Mouse (Mus musculus): ENCODE measurements at regions not wholly inside any gene's neighbourhood (a gene's known extent, or its start where the extent isn't known, plus 50 kb on each side); places are given as distances from the start of the nearest gene placed in this dataset.
"Not testable (repeated sequence)": the region's sequence is repeated elsewhere in the genome, so short reads cannot be mapped to it uniquely, and the experiment has no call there.

GRCm38 (mm10) chrX:76120936-76121335 lies 143.2 kb upstream of the Cldn34b3 start:
- Histone ChIP-seq H3ac (ENCODE audit: control insufficient read depth, insufficient read length) (no peak overlapping the region), H3K4me3 (no peak overlapping the region), H3K36me3 (ENCODE audit: control insufficient read depth, insufficient read depth) (no peaks in the 10 kb centered on the region), H3K79me2 (ENCODE audit: control insufficient read depth, insufficient read depth) (no peaks in the 10 kb centered on the region), H3K27me3 (ENCODE audit: control insufficient read depth, insufficient read depth, insufficient read length) (no peaks in the 10 kb centered on the region), H3K4me2 (ENCODE audit: low read depth) (no peak overlapping the region)
- TF ChIP-seq TCF12 (IDR thresholded peaks at IDR 0.05; ENCODE audit: insufficient read depth, poor library complexity, severe bottlenecking) (no peak), POLR2AphosphoS2 (IDR thresholded peaks at IDR 0.05; ENCODE audit: insufficient read length, low read depth) (no peak)

GRCm38 (mm10) chrX:76123355-76123754 lies 140.7 kb upstream of the Cldn34b3 start:
- TF ChIP-seq CEBPB (IDR thresholded peaks at IDR 0.05; ENCODE audit: insufficient read depth, poor library complexity, severe bottlenecking) (no peak), SRF (IDR thresholded peaks at IDR 0.05; ENCODE audit: control insufficient read depth, insufficient read length, low read depth) (no peak), MYOG (IDR thresholded peaks at IDR 0.05; ENCODE audit: control insufficient read depth in 1 of 3, insufficient read depth in 1 of 3, insufficient read length in 2 of 3, low read depth in 2 of 3) (no peak)
- H3K79me2 ChIP-seq (ENCODE audit: control insufficient read depth, insufficient read depth) = no peaks in the 10 kb centered on the region
- H3K27me3 ChIP-seq (ENCODE audit: control insufficient read depth, insufficient read depth, insufficient read length) = no peaks in the 10 kb centered on the region
- H3K4me2 ChIP-seq (ENCODE audit: low read depth) = no peak overlapping the region
- H3K36me3 ChIP-seq (ENCODE audit: control insufficient read depth, insufficient read depth) = no peaks in the 10 kb centered on the region
- H3ac ChIP-seq (ENCODE audit: control insufficient read depth, insufficient read length) = no peak overlapping the region
- no peak overlapping the region for H3K4me3 ChIP-seq

GRCm38 (mm10) chrX:76137729-76138128 lies 126.4 kb upstream of the Cldn34b3 start:
- Histone ChIP-seq H3ac (ENCODE audit: control insufficient read depth, insufficient read length) (no peak overlapping the region), H3K4me2 (ENCODE audit: low read depth) (no peak overlapping the region), H3K36me3 (ENCODE audit: control insufficient read depth, insufficient read depth) (no peaks in the 10 kb centered on the region), H3K27me3 (ENCODE audit: control insufficient read depth, insufficient read depth, insufficient read length) (no peaks in the 10 kb centered on the region), H3K79me2 (ENCODE audit: control insufficient read depth, insufficient read depth) (no peaks in the 10 kb centered on the region), H3K4me3 (no peak overlapping the region)
- TF ChIP-seq MYOG (IDR thresholded peaks at IDR 0.05; ENCODE audit: control insufficient read depth in 1 of 3, insufficient read depth in 1 of 3, insufficient read length in 2 of 3, low read depth in 2 of 3) (no peak), MYOD1 (IDR thresholded peaks at IDR 0.05; ENCODE audit: control insufficient read depth in 1 of 3, insufficient read length in 2 of 3, low read depth in 2 of 3) (no peak), TCF3 (IDR thresholded peaks at IDR 0.05; ENCODE audit: insufficient read length, low read depth) (no peak), CEBPB (IDR thresholded peaks at IDR 0.05; ENCODE audit: insufficient read depth, poor library complexity, severe bottlenecking) (no peak), MAX (IDR thresholded peaks at IDR 0.05; ENCODE audit: low read depth) (no peak)

- H3ac ChIP-seq (ENCODE audit: control insufficient read depth, insufficient read length) = no peak overlapping the region
- no peak for TF ChIP-seq SRF (IDR thresholded peaks at IDR 0.05; ENCODE audit: control insufficient read depth, insufficient read length, low read depth)
- TF ChIP-seq POLR2AphosphoS2 (IDR thresholded peaks at IDR 0.05; ENCODE audit: insufficient read length, low read depth) = no peak
- TF ChIP-seq MAX (IDR thresholded peaks at IDR 0.05; ENCODE audit: low read depth) = no peak
- TF ChIP-seq MYOD1 (IDR thresholded peaks at IDR 0.05; ENCODE audit: control insufficient read depth in 1 of 3, insufficient read length in 2 of 3, low read depth in 2 of 3) = peak in 2 of 3 experiments; percentile 53 to 58
- no peak for TF ChIP-seq REST (IDR thresholded peaks at IDR 0.05; ENCODE audit: insufficient read depth, insufficient read length)
- TF ChIP-seq TCF3 (IDR thresholded peaks at IDR 0.05; ENCODE audit: insufficient read length, low read depth) = no peak
- TF ChIP-seq POLR2A (IDR thresholded peaks at IDR 0.05; ENCODE audit: insufficient read length, low read depth) = no peak
- no peak for TF ChIP-seq USF1 (IDR thresholded peaks at IDR 0.05; ENCODE audit: low read depth)
- TF ChIP-seq CEBPB (IDR thresholded peaks at IDR 0.05; ENCODE audit: insufficient read depth, poor library complexity, severe bottlenecking) = no peak
- TF ChIP-seq TCF12 (IDR thresholded peaks at IDR 0.05; ENCODE audit: insufficient read depth, poor library complexity, severe bottlenecking) = peak; percentile 38
- no peak for TF ChIP-seq MYOG (IDR thresholded peaks at IDR 0.05; ENCODE audit: control insufficient read depth in 1 of 3, insufficient read depth in 1 of 3, insufficient read length in 2 of 3, low read depth in 2 of 3)
- no peak for TF ChIP-seq E2F4 (IDR thresholded peaks at IDR 0.05; ENCODE audit: insufficient read depth)
- no peaks in the 10 kb centered on the region for H3K79me2 ChIP-seq (ENCODE audit: control insufficient read depth, insufficient read depth)
- H3K36me3 ChIP-seq (ENCODE audit: control insufficient read depth, insufficient read depth) = no peaks in the 10 kb centered on the region
- no peak overlapping the region for H3K4me3 ChIP-seq
- H3K4me2 ChIP-seq (ENCODE audit: low read depth) = no peak overlapping the region
- H3K27me3 ChIP-seq (ENCODE audit: control insufficient read depth, insufficient read depth, insufficient read length) = no peaks in the 10 kb centered on the region
Measured at GRCm38 (mm10) chrX:76141022-76141421, 123.1 kb upstream of the Cldn34b3 start.

- not testable (repeated sequence) for H3K4me3 ChIP-seq; H3K27me3 ChIP-seq (ENCODE audit: control insufficient read depth, insufficient read depth, insufficient read length); H3K36me3 ChIP-seq (ENCODE audit: control insufficient read depth, insufficient read depth); H3ac ChIP-seq (ENCODE audit: control insufficient read depth, insufficient read length); H3K79me2 ChIP-seq (ENCODE audit: control insufficient read depth, insufficient read depth); H3K4me2 ChIP-seq (ENCODE audit: low read depth)
Measured at GRCm38 (mm10) chrX:76174806-76175205, 89.3 kb upstream of the Cldn34b3 start.

- no peak overlapping the region for H3K4me2 ChIP-seq (ENCODE audit: low read depth)
- no peaks in the 10 kb centered on the region for H3K79me2 ChIP-seq (ENCODE audit: control insufficient read depth, insufficient read depth)
- no peaks in the 10 kb centered on the region for H3K27me3 ChIP-seq (ENCODE audit: control insufficient read depth, insufficient read depth, insufficient read length)
- H3ac ChIP-seq (ENCODE audit: control insufficient read depth, insufficient read length) = no peak overlapping the region
- no peak overlapping the region for H3K4me3 ChIP-seq
- H3K36me3 ChIP-seq (ENCODE audit: control insufficient read depth, insufficient read depth) = no peaks in the 10 kb centered on the region
- TF ChIP-seq POLR2AphosphoS2 (IDR thresholded peaks at IDR 0.05; ENCODE audit: insufficient read length, low read depth) (no peak), POLR2A (IDR thresholded peaks at IDR 0.05; ENCODE audit: insufficient read length, low read depth) (no peak), MAX (IDR thresholded peaks at IDR 0.05; ENCODE audit: low read depth) (no peak), MYOG (IDR thresholded peaks at IDR 0.05; ENCODE audit: control insufficient read depth in 1 of 3, insufficient read depth in 1 of 3, insufficient read length in 2 of 3, low read depth in 2 of 3) (no peak), USF1 (IDR thresholded peaks at IDR 0.05; ENCODE audit: low read depth) (no peak)
Measured at GRCm38 (mm10) chrX:76181446-76182148, 82.5 kb upstream of the Cldn34b3 start.

Measured in myocyte (in vitro differentiated cells).